Mouse (Mus musculus) fibroblast of lung, adult 2 months (primary cell): ENCODE measurements at regions not wholly inside any gene's neighbourhood (a gene's known extent, or its start where the extent isn't known, plus 50 kb on each side); places are given as distances from the start of the nearest gene placed in this dataset.
A peak's percentile ranks its signal among the peaks of the same experiment; 100 is the strongest.

Source experiments
- DNase-seq: peaks from one replicate; pipeline ENCODE4 v3.0.0-alpha.2; 2011; ENCODE audit warnings: low read depth

- no peak for DNase-seq
These were observed 86.9 kb downstream of the Fam124b start for GRCm38 (mm10) chr1:80131354-80131753.

DNA sequence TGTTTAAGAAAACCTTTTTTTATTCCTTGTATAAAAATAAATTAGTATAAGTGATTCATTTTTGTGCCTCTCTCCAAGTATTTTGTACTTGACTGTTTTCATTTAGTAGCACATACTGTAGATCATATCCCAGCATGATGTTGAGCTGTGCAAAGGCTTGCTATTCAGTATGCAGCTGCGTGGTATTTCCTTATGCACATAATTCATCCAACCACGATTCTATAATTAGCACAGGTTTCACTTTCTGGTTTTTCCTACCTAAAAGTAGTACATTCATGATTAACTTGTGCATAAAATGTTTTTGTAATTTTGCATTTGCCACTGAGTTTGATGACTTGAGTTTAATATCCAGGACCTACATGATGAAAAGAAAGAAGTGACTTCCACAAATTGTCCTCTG lies 94.3 kb downstream of the Fam124b start:
- DNase-seq: no peak

DNA sequence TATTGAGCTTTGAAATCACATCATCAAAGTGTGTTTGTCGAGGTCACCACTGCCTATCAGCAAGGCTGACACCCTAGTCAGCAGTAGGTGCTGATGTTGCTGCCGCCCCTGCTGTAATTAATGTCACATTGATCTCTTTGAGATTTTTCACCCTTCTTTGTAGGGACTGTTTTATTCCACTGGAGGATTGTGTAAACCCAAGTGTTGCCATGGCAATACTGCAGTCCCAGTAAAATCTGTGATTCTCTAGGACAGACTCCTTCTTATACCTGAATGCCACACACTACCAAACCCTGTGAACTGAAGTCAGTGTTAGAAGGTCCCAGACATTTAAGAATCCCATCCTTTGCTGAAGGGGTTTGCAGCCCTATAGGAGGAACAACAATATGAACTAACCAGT lies 102.4 kb downstream of the Fam124b start:
- no peak for DNase-seq

GRCm38 (mm10) chr1:80107747-80108476 lies 110.4 kb downstream of the Fam124b start:
- DNase-seq: no peak

- DNase-seq: peak; percentile 14
These were observed 112.0 kb downstream of the Fam124b start for GRCm38 (mm10) chr1:80106269-80106668.

DNA sequence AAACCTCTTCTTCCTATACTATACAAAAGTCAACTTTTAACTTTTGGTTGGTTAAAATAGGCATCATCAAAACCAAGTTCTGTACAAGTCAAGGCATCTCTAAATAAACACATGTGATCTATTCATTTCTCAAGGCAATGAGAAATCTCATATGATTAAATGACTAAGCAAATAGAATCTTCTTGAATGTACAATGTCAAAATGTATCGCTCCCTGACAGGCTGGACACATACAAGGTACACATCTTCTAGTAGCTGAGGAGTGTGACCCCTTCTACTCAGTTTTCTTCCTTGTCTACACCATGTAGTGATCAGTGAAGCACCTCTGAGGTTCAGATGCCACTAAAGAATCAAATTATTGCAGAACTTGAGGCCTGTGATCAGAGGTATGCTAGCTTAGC lies 120.0 kb downstream of the Fam124b start:
- DNase-seq: no peak

DNA sequence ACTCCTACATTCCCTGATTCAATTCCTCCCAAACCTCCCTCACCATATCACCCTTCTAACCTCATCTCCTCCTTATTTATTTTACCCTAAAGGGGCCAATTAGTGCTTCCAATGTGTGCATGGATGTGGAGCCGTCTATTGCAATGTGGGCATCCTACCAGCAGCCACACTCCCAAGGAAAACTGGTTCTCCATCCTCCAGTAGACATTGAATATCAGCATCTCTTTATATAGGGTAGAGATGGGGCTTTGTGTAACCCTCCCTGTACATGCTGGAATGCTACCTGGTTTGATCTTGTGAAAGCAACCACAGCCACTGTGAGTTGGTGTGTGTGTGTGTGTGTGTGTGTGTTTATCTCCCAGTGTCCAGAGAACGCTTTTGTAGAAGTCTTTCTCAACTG lies 126.5 kb downstream of the Fam124b start:
- DNase-seq: no peak

DNA sequence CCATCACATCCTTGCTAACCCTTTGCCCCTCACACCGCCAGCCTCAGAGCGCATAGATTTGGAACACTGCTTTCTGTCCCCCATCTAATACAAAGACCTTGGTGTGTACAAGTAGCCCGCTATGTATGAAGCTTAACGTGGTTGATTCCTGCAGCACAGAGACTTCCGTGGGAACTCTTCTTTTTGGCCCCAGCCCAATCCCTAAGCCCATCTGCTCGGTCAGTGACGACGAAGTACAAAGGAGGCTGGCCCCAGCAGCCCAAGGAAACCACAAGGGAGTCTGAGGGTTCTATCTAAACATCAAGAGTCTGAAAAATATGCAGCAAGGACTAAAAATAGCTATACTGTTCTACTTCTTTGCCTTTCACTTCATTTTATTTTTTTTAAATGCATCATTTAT lies 126.9 kb downstream of the Fam124b start:
- DNase-seq: no peak

- DNase-seq: no peak
These were observed 129.6 kb downstream of the Fam124b start for GRCm38 (mm10) chr1:80088651-80089050.

- no peak for DNase-seq
These were observed 141.9 kb downstream of the Fam124b start for GRCm38 (mm10) chr1:80076357-80076756.

GRCm38 (mm10) chr1:80074376-80074775 lies 143.9 kb downstream of the Fam124b start:
- no peak for DNase-seq

- DNase-seq: no peak
These were observed 144.3 kb downstream of the Fam124b start for GRCm38 (mm10) chr1:80073950-80074349.

- no peak for DNase-seq
These were observed 149.1 kb downstream of the Fam124b start for GRCm38 (mm10) chr1:80069141-80069540.

DNA sequence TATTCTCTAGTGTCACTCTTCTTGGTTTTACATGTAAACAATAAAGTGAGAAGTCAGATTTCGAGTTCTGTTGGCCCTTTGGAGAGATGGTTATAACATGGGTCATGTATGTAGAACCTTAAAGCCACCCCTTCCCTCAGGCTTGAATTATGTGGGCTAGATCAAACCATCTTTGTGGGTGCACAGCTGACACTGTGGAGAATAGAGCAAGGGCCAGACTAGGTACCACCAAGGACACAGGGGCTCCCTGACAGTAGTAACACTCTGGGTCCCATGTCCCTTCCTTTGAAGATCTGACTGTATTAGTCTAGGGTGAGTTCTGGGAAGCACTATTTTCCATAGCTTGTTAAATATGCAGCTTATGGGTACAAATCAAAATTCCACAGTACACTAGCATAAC lies 156.2 kb downstream of the Fam124b start:
- no peak for DNase-seq

DNA sequence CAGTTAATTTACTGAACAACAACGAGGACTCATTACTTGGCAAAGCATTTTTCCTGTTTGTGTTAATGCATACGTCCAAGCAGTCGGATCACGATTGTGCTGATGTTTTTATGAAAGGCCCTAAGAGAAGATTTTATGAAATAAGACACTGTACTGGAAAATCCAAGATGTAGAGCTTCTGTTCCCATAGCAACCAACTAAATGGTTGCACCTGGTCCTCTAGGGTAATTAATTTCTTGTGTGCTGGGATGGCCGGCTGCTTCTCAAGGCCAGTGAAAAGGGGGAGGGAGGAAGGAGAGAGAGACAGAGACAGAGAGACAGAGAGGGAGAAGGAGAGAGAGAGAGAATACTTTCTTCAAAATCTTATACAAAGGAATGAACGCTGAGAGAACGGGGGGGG lies 156.6 kb downstream of the Fam124b start:
- no peak for DNase-seq

GRCm38 (mm10) chr1:80045141-80045540 lies 173.1 kb downstream of the Fam124b start:
- DNase-seq: no peak

GRCm38 (mm10) chr1:80040409-80040808 lies 177.9 kb downstream of the Fam124b start:
- no peak for DNase-seq

- DNase-seq: no peak
These were observed 178.4 kb downstream of the Fam124b start for GRCm38 (mm10) chr1:80039891-80040290.

DNA sequence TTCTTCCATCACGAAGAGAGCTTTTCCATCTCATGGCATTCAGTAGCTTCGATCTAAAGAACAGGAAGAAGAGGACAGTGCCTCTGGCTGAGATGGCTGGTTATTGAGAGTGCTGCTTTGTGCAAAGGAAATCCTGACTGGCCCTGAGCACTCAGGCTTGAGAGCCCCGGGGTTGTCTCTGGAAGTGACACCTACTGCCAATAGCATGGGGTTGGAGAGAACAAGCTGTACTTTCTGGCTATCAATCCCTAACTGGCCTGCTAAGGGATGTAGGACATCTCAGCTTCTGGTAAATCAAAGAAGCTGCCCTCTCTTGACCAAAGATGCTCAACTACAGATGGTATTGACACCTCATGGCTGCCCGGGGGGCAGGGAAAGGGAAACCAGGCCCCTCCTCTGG lies 178.2 kb upstream of the Serpine2 start:
- DNase-seq: no peak

GRCm38 (mm10) chr1:80038059-80038458 lies 177.1 kb upstream of the Serpine2 start:
- no peak for DNase-seq

DNA sequence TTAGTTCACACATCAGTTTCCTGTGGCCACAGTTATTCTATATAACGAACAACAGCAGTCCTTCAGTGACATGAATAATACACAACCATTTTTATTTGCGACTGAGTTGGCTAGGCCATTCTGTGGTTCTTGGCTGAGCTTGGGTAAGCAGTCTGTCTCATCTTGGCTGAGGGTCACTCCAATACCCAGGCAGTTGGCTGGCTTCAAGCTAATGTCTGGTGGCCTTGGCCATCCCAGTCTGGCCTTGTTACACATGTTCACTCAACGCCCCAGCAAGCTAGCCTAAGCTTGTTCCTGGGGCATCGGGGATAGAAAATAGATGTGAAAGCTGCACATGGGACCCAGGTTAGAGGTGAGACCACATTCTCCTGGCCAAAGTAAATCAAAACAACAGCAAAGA lies 175.5 kb upstream of the Serpine2 start:
- DNase-seq: no peak

DNA sequence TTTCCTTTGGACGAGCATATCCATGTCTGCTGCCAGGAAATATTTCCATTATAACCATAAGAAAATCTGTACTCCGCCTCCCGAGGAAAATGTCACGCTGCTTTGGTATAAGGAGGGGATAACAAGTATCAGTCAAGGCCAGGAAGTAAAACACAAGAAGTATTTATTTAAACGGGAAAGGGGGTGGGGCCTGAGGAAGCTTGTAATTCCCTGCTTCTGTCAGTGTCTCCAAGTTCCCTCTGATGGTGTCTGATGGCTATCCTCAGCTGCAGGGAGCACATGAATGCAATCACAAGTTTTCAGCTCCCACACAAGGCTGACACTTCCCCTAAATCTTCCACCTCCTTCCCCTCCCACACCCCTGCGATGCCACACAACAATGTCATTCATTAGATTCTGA lies 172.5 kb upstream of the Serpine2 start:
- no peak for DNase-seq

DNA sequence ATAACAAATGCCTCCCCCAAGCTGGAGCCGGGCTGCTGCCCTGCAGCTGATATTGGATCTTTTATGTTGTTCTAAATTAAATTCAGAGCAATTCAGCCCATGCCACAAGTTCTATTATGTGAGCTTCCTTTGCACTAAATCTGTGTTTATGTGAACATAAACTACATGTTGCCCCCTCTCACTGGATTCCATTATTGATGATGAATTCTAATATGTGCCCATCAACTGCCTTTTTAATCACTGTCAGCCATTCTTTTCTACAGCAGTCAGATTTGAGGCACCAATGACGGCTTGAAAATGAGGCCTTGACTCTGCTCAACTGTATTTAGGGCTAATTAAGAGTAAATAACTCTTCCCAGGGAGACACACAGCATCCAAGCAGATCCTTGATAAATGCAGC lies 172.1 kb upstream of the Serpine2 start:
- no peak for DNase-seq

DNA sequence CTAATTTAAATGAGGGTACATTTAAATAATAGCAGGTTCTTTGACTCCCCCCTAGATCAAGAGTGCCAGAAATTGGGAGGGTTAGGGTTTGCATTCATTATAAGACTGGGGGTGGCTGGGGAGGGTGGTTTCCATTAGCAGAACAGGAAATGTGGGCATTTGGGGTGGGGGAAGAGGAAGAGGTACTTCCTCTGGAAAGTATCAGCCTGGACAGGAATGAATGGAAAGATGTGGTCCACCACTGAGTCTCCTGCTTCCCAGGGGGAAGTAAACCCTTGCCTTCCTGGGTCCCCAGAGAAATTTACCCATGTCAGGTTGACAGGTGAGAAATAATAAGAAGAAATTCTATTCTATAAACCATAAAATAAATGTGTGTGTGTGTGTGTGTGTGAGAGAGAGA lies 171.5 kb upstream of the Serpine2 start:
- no peak for DNase-seq
